Mouse (Mus musculus) E14TG2a.4 (cell line): Measurements from ENCODE around the gene Rrbp1.

ENCODE experiments used
- H3K27me3 ChIP-seq: 2 replicates; pipeline ENCODE4 v1.6.1; 2014; ENCODE audit warnings: low read length, control low read depth; ENCODE audit not compliant: insufficient read depth
- H3K36me3 ChIP-seq: 2 replicates; pipeline ENCODE4 v1.6.1; 2014; ENCODE audit warnings: low read length, control low read depth; ENCODE audit not compliant: insufficient read depth
- H3K4me1 ChIP-seq: replicated peaks from 2 replicates; pipeline ENCODE4 v1.6.1; 2014; ENCODE audit warnings: low read depth, low read length, control low read depth
- H3K4me3 ChIP-seq: replicated peaks from 2 replicates; pipeline ENCODE4 v1.5.1; 2014; ENCODE audit warnings: mild to moderate bottlenecking, low read length
- H3K9me3 ChIP-seq: 2 replicates; pipeline ENCODE4 v1.6.1; 2014; ENCODE audit warnings: low read length, control low read depth
- CTCF ChIP-seq: conservative IDR thresholded peaks from 2 replicates; pipeline ENCODE4 v1.5.1; 2014; ENCODE audit warnings: low read length
- NANOG ChIP-seq: IDR thresholded peaks from 2 replicates; pipeline ENCODE4 v1.6.1; 2014; ENCODE audit warnings: borderline replicate concordance, low read length, mixed read lengths
- POU5F1 ChIP-seq: IDR thresholded peaks from 2 replicates; pipeline ENCODE4 v1.6.1; 2014; ENCODE audit warnings: low read length, borderline replicate concordance

The Rrbp1 gene

GRCm38 (mm10) chr2:144032664-144033063, 21.6 kb upstream of the Rrbp1 start, which contains the start of gene Banf2:
Gene Banf2 (plus strand): TSS chr2:144033059.
- no peaks in the 10 kb centered on the region for H3K9me3 ChIP-seq

GRCm38 (mm10) chr2:144030791-144031190, 19.7 kb upstream of the Rrbp1 start:
- Histone ChIP-seq H3K4me1 (no peaks in the 10 kb centered on the region), H3K36me3 (no peaks in the 10 kb centered on the region), H3K27me3 (0 out of 2 replicates have a peak, but pooled peaks cover 3% of the 10 kb centered on the region), H3K9me3 (no peaks in the 10 kb centered on the region), H3K4me3 (no peak overlapping the region)
- TF ChIP-seq POU5F1: no peak
- TF ChIP-seq NANOG: no peak
- no peak for TF ChIP-seq CTCF

More at GRCm38 (mm10) chr2:144032664-144033063, 21.6 kb upstream of the Rrbp1 start, which contains the start of gene Banf2:
- Histone ChIP-seq H3K36me3 (no peaks in the 10 kb centered on the region), H3K4me3 (no peak within 1 kb of the TSS), H3K4me1 (no peaks in the 10 kb centered on the region), H3K27me3 (0 out of 2 replicates have a peak, but pooled peaks cover 6% of the 10 kb centered on the region)
- TF ChIP-seq CTCF: no peak
- TF ChIP-seq NANOG: no peak
- TF ChIP-seq POU5F1: no peak

DNA sequence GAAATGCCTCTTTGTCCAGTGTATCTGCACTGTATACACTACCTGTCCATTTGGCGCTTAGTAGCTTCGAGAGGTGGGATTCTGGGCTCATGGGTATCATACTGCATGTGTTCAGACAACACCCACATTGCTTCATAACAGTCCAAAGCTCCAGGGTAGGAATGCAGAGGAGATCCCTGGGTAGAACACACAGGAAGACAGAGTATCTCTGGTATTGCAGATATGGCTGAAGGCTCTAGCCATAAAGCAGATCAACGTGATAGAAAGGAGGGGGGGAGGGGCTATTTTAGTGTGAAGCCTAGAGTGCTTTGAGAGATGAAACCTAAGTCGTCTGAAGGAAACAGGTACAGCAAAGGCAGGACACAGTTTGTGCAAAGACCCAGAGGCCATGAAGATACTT, 15.4 kb upstream of the Rrbp1 start:
- H3K4me3 ChIP-seq: no peak overlapping the region
- 0 out of 2 replicates have a peak, but pooled peaks cover 2% of the 10 kb centered on the region for H3K27me3 ChIP-seq
- peaks cover 14% of the 10 kb centered on the region for H3K4me1 ChIP-seq
- H3K9me3 ChIP-seq: no peaks in the 10 kb centered on the region
- no peak for TF ChIP-seq CTCF
- TF ChIP-seq NANOG: no peak
- no peak for TF ChIP-seq POU5F1
- no peaks in the 10 kb centered on the region for H3K36me3 ChIP-seq

DNA sequence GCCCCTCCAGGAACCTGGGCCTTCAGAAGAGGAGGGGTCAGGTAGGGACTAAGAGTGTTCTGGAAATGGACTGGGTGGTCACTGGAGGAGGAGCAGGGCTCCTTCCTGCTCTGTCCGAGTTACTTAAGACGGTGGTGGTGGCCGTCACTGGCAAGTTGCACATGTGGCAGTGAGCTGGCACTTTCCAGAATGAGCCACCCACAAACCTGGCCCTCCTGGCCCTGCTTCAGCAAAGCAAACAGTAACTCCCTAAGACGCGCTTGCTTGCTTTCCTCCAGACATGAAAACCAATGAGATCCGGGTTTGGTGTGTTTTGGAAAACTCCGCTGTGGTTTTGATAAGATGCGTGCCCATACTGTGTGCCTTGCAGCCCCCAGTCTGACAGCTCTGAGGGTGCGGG, 14.3 kb upstream of the Rrbp1 start:
- H3K9me3 ChIP-seq: no peaks in the 10 kb centered on the region
- H3K27me3 ChIP-seq: 0 out of 2 replicates have a peak, but pooled peaks cover 2% of the 10 kb centered on the region
- peaks cover 14% of the 10 kb centered on the region for H3K4me1 ChIP-seq
- TF ChIP-seq NANOG: no peak
- TF ChIP-seq CTCF: no peak
- TF ChIP-seq POU5F1: no peak
- no peak overlapping the region for H3K4me3 ChIP-seq
- H3K36me3 ChIP-seq: no peaks in the 10 kb centered on the region

- Histone ChIP-seq H3K36me3 (no peaks in the 10 kb centered on the region), H3K9me3 (no peaks in the 10 kb centered on the region), H3K4me1 (peaks cover 14% of the 10 kb centered on the region), H3K27me3 (peaks cover 8% of the 10 kb centered on the region), H3K4me3 (no peak overlapping the region)
- TF ChIP-seq CTCF (no peak), POU5F1 (no peak), NANOG (no peak)
Measured at GRCm38 (mm10) chr2:144022441-144022840, 11.4 kb upstream of the Rrbp1 start.

- Histone ChIP-seq H3K4me1 (peaks cover 14% of the 10 kb centered on the region), H3K9me3 (no peaks in the 10 kb centered on the region), H3K4me3 (no peak overlapping the region), H3K27me3 (peaks cover 8% of the 10 kb centered on the region), H3K36me3 (no peaks in the 10 kb centered on the region)
- no peak for TF ChIP-seq CTCF
- no peak for TF ChIP-seq NANOG
- TF ChIP-seq POU5F1: no peak
Measured at GRCm38 (mm10) chr2:144019971-144020370, 8.9 kb upstream of the Rrbp1 start.

- Histone ChIP-seq H3K4me1 (peaks cover 8% of the 10 kb centered on the region), H3K36me3 (no peaks in the 10 kb centered on the region), H3K9me3 (no peaks in the 10 kb centered on the region), H3K4me3 (no peak overlapping the region), H3K27me3 (peaks cover 7% of the 10 kb centered on the region)
- TF ChIP-seq POU5F1: no peak
- TF ChIP-seq CTCF: no peak
- TF ChIP-seq NANOG: no peak
Measured at GRCm38 (mm10) chr2:144015861-144016260, 4.8 kb upstream of the Rrbp1 start.

GRCm38 (mm10) chr2:144014481-144014880, 3.4 kb upstream of the Rrbp1 start:
- H3K4me3 ChIP-seq: no peak overlapping the region
- peaks cover 7% of the 10 kb centered on the region for H3K27me3 ChIP-seq
- no peaks in the 10 kb centered on the region for H3K9me3 ChIP-seq
- peaks cover 12% of the 10 kb centered on the region for H3K4me1 ChIP-seq
- TF ChIP-seq NANOG: no peak
- TF ChIP-seq CTCF: no peak
- no peak for TF ChIP-seq POU5F1
- H3K36me3 ChIP-seq: no peaks in the 10 kb centered on the region

DNA sequence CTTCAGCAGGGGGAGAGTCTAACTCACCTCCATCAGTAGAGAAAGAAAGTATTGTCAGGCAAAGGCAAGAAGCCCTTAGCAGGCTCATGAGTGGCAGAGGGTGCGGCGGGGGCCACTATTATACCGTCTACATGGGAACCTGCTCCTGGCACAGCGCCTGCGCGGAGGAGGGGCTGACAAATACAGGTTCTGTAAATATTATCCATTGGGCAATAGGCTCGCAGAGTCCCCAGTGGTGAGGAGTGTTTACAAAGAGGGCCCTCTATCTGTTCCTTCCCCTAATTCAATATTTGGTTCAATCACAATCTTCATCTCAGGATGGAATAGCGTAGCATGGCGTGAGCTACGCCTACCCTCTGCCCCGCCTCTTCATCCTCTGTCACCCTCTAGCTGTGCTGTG, 3.0 kb upstream of the Rrbp1 start:
- TF ChIP-seq POU5F1: no peak
- H3K27me3 ChIP-seq: peaks cover 4% of the 10 kb centered on the region
- no peaks in the 10 kb centered on the region for H3K36me3 ChIP-seq
- H3K9me3 ChIP-seq: no peaks in the 10 kb centered on the region
- no peak overlapping the region for H3K4me3 ChIP-seq
- peaks cover 16% of the 10 kb centered on the region for H3K4me1 ChIP-seq
